Mouse (Mus musculus): ENCODE data around the gene Thap3. TPM values are rescaled to one million over a fixed set of nuclear protein-coding genes. Genes with fewer than 3 reads are reported as not detected.

Thap3 gene
- polyA plus RNA-seq, 1 experiment = not detected

DNA sequence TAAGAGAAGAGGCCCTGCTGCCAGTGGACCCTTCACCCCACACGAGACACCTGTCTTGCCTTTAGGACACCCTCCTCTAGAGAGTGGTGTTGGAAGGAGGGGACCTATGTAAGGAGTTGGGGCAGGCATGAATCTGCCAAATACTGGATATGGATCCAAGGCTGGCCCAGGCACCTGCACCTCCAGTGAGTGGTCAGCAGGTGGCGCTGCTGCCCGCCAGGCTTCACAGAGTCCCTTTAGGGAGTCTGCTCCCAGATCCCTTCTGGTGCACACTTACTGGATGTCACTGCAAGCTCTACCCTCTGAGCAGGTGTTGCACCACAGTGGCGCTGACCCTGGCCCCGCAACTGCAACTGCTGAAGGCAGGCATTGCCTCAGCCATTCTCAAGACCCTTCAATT is 7.4 kb downstream of the Thap3 start:
- no peak overlapping the region for H3K4me3 ChIP-seq (ENCODE audit: insufficient read depth, low read depth, low read length)
- WGBS = 6% methylated on average over 5 of the region's 5 CpGs
- peaks cover 16% of the 10 kb centered on the region for H3K4me1 ChIP-seq (ENCODE audit: control insufficient read depth, insufficient read depth, low read length)
- TF ChIP-seq CTCF (IDR thresholded peaks at IDR 0.05; ENCODE audit: insufficient read depth, low read depth, low read length) (peak; percentile 93), POLR2A (IDR thresholded peaks at IDR 0.05; ENCODE audit: insufficient read depth, low read depth, low read length) (no peak)
- no peak overlapping the region for H3K27ac ChIP-seq (ENCODE audit: insufficient read depth, low read depth, low read length)

GRCm38 (mm10) chr4:151980699-151981098 is 8.1 kb downstream of the Thap3 start:
- H3K4me1 ChIP-seq (ENCODE audit: control insufficient read depth, insufficient read depth, low read length) = peaks cover 10% of the 10 kb centered on the region
- no peak overlapping the region for H3K27ac ChIP-seq (ENCODE audit: insufficient read depth, low read depth, low read length)
- H3K4me3 ChIP-seq (ENCODE audit: insufficient read depth, low read depth, low read length) = no peak overlapping the region
- WGBS = 63% methylated on average over 8 of the region's 8 CpGs
- TF ChIP-seq CTCF (IDR thresholded peaks at IDR 0.05; ENCODE audit: insufficient read depth, low read depth, low read length) (0 out of 2 replicates have a peak, but pooled peaks have one; percentile 18), POLR2A (IDR thresholded peaks at IDR 0.05; ENCODE audit: insufficient read depth, low read depth, low read length) (no peak)

- WGBS = 34% methylated on average over 10 of the region's 10 CpGs
- TF ChIP-seq CTCF (IDR thresholded peaks at IDR 0.05; ENCODE audit: insufficient read depth, low read depth, low read length) = peak; percentile 77
- no peak for TF ChIP-seq POLR2A (IDR thresholded peaks at IDR 0.05; ENCODE audit: insufficient read depth, low read depth, low read length)
- Histone ChIP-seq H3K4me1 (ENCODE audit: control insufficient read depth, insufficient read depth, low read length) (peaks cover 12% of the 10 kb centered on the region), H3K27ac (ENCODE audit: insufficient read depth, low read depth, low read length) (no peak overlapping the region), H3K4me3 (ENCODE audit: insufficient read depth, low read depth, low read length) (no peak overlapping the region)
These were observed 11.0 kb downstream of the Thap3 start for GRCm38 (mm10) chr4:151977748-151978147.

GRCm38 (mm10) chr4:151975441-151975840 is 13.4 kb downstream of the Thap3 start:
- H3K4me1 ChIP-seq (ENCODE audit: control insufficient read depth, insufficient read depth, low read length) = peaks cover 10% of the 10 kb centered on the region
- WGBS = 89% methylated on average over 3 of the region's 3 CpGs
- H3K4me3 ChIP-seq (ENCODE audit: insufficient read depth, low read depth, low read length) = no peak overlapping the region
- TF ChIP-seq POLR2A (IDR thresholded peaks at IDR 0.05; ENCODE audit: insufficient read depth, low read depth, low read length) = no peak
- TF ChIP-seq CTCF (IDR thresholded peaks at IDR 0.05; ENCODE audit: insufficient read depth, low read depth, low read length) = no peak
- H3K27ac ChIP-seq (ENCODE audit: insufficient read depth, low read depth, low read length) = no peak overlapping the region

- WGBS = 48% methylated on average over 10 of the region's 10 CpGs
- Histone ChIP-seq H3K4me3 (ENCODE audit: insufficient read depth, low read depth, low read length) (no peak overlapping the region), H3K4me1 (ENCODE audit: control insufficient read depth, insufficient read depth, low read length) (peaks cover 28% of the 10 kb centered on the region), H3K27ac (ENCODE audit: insufficient read depth, low read depth, low read length) (no peak overlapping the region)
- TF ChIP-seq CTCF (IDR thresholded peaks at IDR 0.05; ENCODE audit: insufficient read depth, low read depth, low read length) = no peak
- TF ChIP-seq POLR2A (IDR thresholded peaks at IDR 0.05; ENCODE audit: insufficient read depth, low read depth, low read length) = no peak
These were observed 16.4 kb downstream of the Thap3 start for GRCm38 (mm10) chr4:151972221-151972967.

GRCm38 (mm10) chr4:151968204-151968921 is 20.4 kb downstream of the Thap3 start:
- Histone ChIP-seq H3K27ac (ENCODE audit: insufficient read depth, low read depth, low read length) (peak overlapping the region; percentile 6), H3K4me1 (ENCODE audit: control insufficient read depth, insufficient read depth, low read length) (peaks cover 27% of the 10 kb centered on the region), H3K4me3 (ENCODE audit: insufficient read depth, low read depth, low read length) (no peak overlapping the region)
- TF ChIP-seq POLR2A (IDR thresholded peaks at IDR 0.05; ENCODE audit: insufficient read depth, low read depth, low read length) (no peak), CTCF (IDR thresholded peaks at IDR 0.05; ENCODE audit: insufficient read depth, low read depth, low read length) (no peak)
- 61% methylated on average over 26 of the region's 26 CpGs for WGBS

GRCm38 (mm10) chr4:151962817-151963216 is 26.0 kb downstream of the Thap3 start:
- peaks cover 1% of the 10 kb centered on the region for H3K4me1 ChIP-seq (ENCODE audit: control insufficient read depth, insufficient read depth, low read length)
- H3K27ac ChIP-seq (ENCODE audit: insufficient read depth, low read depth, low read length) = no peak overlapping the region
- 91% methylated on average over 3 of the region's 3 CpGs for WGBS
- no peak overlapping the region for H3K4me3 ChIP-seq (ENCODE audit: insufficient read depth, low read depth, low read length)
- TF ChIP-seq POLR2A (IDR thresholded peaks at IDR 0.05; ENCODE audit: insufficient read depth, low read depth, low read length) (no peak), CTCF (IDR thresholded peaks at IDR 0.05; ENCODE audit: insufficient read depth, low read depth, low read length) (no peak)

GRCm38 (mm10) chr4:151960513-151960854 is 28.3 kb downstream of the Thap3 start:
- H3K27ac ChIP-seq (ENCODE audit: insufficient read depth, low read depth, low read length) = no peak overlapping the region
- 75% methylated on average over 3 of the region's 3 CpGs for WGBS

DNA sequence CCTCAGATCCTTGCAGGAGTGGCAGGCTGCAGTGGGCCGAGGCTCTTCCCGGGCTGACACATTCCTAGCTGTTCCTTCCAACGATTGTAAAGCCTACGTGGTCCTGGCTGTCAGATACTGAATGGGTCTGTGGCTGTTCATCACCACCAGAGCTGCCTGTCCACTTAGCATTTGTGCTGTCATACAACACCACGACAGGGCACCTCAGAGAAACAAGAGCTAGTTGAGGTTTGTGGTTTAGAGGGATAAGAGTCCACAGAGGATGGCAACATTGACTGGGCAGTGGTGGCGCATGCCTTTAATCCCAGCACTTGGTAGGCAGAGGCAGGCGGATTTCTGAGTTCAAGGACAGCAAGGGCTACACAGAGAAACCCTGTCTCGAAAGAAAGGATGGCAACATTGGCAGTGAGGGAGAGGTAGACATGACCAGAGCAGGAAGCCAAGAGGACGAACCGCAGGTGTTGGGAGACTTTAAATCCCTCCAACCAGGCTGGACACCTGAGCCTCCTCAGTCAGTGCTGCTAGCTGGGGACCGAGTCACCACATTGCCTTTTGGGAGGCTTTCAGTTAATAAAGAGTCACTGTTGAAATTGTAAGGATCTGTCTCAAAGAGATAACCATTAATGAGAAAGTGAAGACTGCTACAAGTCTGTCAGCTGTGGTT is 28.8 kb downstream of the Thap3 start:
- Histone ChIP-seq H3K4me3 (ENCODE audit: insufficient read depth, low read depth, low read length) (no peak overlapping the region), H3K27ac (ENCODE audit: insufficient read depth, low read depth, low read length) (no peak overlapping the region), H3K4me1 (ENCODE audit: control insufficient read depth, insufficient read depth, low read length) (no peaks in the 10 kb centered on the region)
- TF ChIP-seq CTCF (IDR thresholded peaks at IDR 0.05; ENCODE audit: insufficient read depth, low read depth, low read length) = no peak
- no peak for TF ChIP-seq POLR2A (IDR thresholded peaks at IDR 0.05; ENCODE audit: insufficient read depth, low read depth, low read length)
- WGBS = 93% methylated on average over 11 of the region's 11 CpGs

More at GRCm38 (mm10) chr4:151960513-151960854, 28.3 kb downstream of the Thap3 start:
- Histone ChIP-seq H3K4me3 (ENCODE audit: insufficient read depth, low read depth, low read length) (no peak overlapping the region), H3K4me1 (ENCODE audit: control insufficient read depth, insufficient read depth, low read length) (no peaks in the 10 kb centered on the region)
- TF ChIP-seq POLR2A (IDR thresholded peaks at IDR 0.05; ENCODE audit: insufficient read depth, low read depth, low read length) (no peak), CTCF (IDR thresholded peaks at IDR 0.05; ENCODE audit: insufficient read depth, low read depth, low read length) (no peak)
